Mouse (Mus musculus): ENCODE data around the gene Ajuba. TPM values are rescaled to one million over a fixed set of nuclear protein-coding genes. Genes with fewer than 3 reads are reported as not detected.

The Ajuba gene
- polyA plus RNA-seq, 1 experiment: 5.1 TPM

DNA sequence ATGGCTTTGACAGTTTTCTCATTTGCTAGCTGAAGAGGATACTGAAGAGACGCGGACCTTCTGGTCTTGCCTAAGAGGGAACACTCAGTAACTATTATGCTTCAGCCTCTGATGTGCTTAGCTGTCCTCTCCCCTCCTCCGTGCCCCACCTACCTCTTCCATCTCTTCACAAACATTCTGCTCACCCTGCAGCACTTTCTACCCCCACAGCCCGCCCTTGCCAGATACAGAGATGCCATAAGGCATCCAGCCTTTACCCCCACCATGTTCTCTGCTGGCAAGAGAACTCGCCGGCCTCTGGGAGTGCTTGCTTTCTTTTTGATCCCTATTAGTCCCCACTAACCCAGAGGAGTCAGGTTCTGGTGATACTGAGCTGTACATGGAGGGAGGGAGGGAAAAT is 33.3 kb upstream of the Ajuba start:
- 90% methylated on average over 6 of the region's 6 CpGs for WGBS
- Histone ChIP-seq H3K27ac (ENCODE audit: control insufficient read depth, insufficient read depth, low read depth, low read length, poor library complexity) (no peak overlapping the region), H3K4me1 (ENCODE audit: control insufficient read depth, insufficient read depth, low read length) (no peaks in the 10 kb centered on the region; the same call in 1 of the 2 replicates), H3K4me3 (replicated peaks; ENCODE audit: control insufficient read depth, low read depth, low read length) (no peak overlapping the region)
- no peak for TF ChIP-seq CTCF (IDR thresholded peaks at IDR 0.05; ENCODE audit: control insufficient read depth, insufficient read depth, low read length)
- no peak for TF ChIP-seq POLR2A (IDR thresholded peaks at IDR 0.05; ENCODE audit: borderline replicate concordance, control insufficient read depth, low read depth, low read length)

- H3K4me1 ChIP-seq (ENCODE audit: control insufficient read depth, insufficient read depth, low read length): no peaks in the 10 kb centered on the region; the same call in 1 of the 2 replicates
- TF ChIP-seq CTCF (IDR thresholded peaks at IDR 0.05; ENCODE audit: control insufficient read depth, insufficient read depth, low read length) (peak; percentile 49), POLR2A (IDR thresholded peaks at IDR 0.05; ENCODE audit: borderline replicate concordance, control insufficient read depth, low read depth, low read length) (no peak)
- no peak overlapping the region for H3K27ac ChIP-seq (ENCODE audit: control insufficient read depth, insufficient read depth, low read depth, low read length, poor library complexity)
- H3K4me3 ChIP-seq (replicated peaks; ENCODE audit: control insufficient read depth, low read depth, low read length): no peak overlapping the region
- 53% methylated on average over 4 of the region's 4 CpGs for WGBS
Measured at GRCm38 (mm10) chr14:54609962-54610361, 32.6 kb upstream of the Ajuba start.

GRCm38 (mm10) chr14:54609245-54609644 is 31.9 kb upstream of the Ajuba start:
- TF ChIP-seq POLR2A (IDR thresholded peaks at IDR 0.05; ENCODE audit: borderline replicate concordance, control insufficient read depth, low read depth, low read length) (no peak), CTCF (IDR thresholded peaks at IDR 0.05; ENCODE audit: control insufficient read depth, insufficient read depth, low read length) (no peak)
- no peaks in the 10 kb centered on the region; the same call in 1 of the 2 replicates for H3K4me1 ChIP-seq (ENCODE audit: control insufficient read depth, insufficient read depth, low read length)
- no peak overlapping the region for H3K27ac ChIP-seq (ENCODE audit: control insufficient read depth, insufficient read depth, low read depth, low read length, poor library complexity)
- WGBS: 80% methylated on average over 4 of the region's 4 CpGs
- no peak overlapping the region for H3K4me3 ChIP-seq (replicated peaks; ENCODE audit: control insufficient read depth, low read depth, low read length)

GRCm38 (mm10) chr14:54607226-54607625 is 29.9 kb upstream of the Ajuba start:
- Histone ChIP-seq H3K4me1 (ENCODE audit: control insufficient read depth, insufficient read depth, low read length) (no peaks in the 10 kb centered on the region; the same call in 1 of the 2 replicates), H3K4me3 (replicated peaks; ENCODE audit: control insufficient read depth, low read depth, low read length) (no peak overlapping the region), H3K27ac (ENCODE audit: control insufficient read depth, insufficient read depth, low read depth, low read length, poor library complexity) (no peak overlapping the region)
- TF ChIP-seq CTCF (IDR thresholded peaks at IDR 0.05; ENCODE audit: control insufficient read depth, insufficient read depth, low read length) (no peak), POLR2A (IDR thresholded peaks at IDR 0.05; ENCODE audit: borderline replicate concordance, control insufficient read depth, low read depth, low read length) (no peak)
- WGBS: 79% methylated on average over 8 of the region's 8 CpGs

DNA sequence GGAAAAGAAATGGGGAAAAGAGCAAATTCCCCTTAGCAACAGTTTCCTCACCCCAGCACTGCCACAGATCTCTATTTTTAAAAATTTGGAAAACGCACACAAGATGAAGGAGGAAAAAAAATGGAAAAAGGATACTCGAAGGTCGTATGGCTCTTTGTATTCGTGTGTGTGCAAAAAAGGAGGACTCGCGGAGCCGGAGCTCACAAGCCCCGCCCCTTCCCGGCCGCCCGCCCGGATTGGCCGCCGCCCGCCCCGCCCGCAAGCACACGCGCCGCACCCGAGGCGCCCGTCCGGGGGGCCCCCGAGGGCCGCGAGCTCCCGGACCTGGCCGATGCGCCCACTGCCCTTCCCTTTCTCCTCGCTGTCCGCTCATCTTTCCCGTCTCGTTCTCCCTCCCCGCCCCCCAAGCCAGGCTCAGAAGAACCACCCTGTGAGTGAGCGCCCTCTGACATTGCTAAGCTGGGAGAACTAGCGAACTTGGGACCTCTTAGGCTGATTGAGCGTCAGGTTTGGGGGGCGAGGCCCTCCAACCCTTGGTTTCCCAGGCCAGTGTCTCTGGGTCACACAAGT is 28.5 kb upstream of the Ajuba start, which contains the start of gene 4931414P19Rik:
Gene 4931414P19Rik, minus strand, starts transcription at position 242 of the 570 bp plus-strand sequence.
- no peaks in the 10 kb centered on the region; the same call in 1 of the 2 replicates for H3K4me1 ChIP-seq (ENCODE audit: control insufficient read depth, insufficient read depth, low read length)
- WGBS: under 1% methylated on average over 39 of the region's 39 CpGs
- peak within 1 kb of the TSS; percentile 80 for H3K4me3 ChIP-seq (replicated peaks; ENCODE audit: control insufficient read depth, low read depth, low read length)
- H3K27ac ChIP-seq (ENCODE audit: control insufficient read depth, insufficient read depth, low read depth, low read length, poor library complexity): peak within 1 kb of the TSS; percentile 61
- no peak for TF ChIP-seq CTCF (IDR thresholded peaks at IDR 0.05; ENCODE audit: control insufficient read depth, insufficient read depth, low read length)
- TF ChIP-seq POLR2A (IDR thresholded peaks at IDR 0.05; ENCODE audit: borderline replicate concordance, control insufficient read depth, low read depth, low read length): peak; percentile 58; the same call in 1 of the 2 replicates

DNA sequence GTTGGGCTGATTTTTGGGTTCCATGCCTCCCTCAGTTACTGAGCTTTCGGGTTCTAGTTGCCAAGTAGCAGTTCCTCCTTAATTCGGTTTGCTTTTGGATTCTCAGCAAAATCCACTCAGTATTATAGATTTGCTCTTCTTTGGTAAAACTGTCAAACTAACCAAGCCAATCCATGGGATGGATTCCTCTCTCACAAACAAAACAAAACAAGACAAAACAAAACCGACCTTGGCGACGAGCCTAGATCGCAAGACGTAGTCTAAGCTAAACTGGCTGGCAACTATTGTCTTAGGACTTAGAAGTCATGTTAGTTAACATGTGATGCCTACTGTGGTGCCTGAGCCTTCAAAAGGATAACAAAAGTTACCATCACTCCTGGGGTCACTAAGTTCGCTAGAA is 26.3 kb upstream of the Ajuba start:
- H3K27ac ChIP-seq (ENCODE audit: control insufficient read depth, insufficient read depth, low read depth, low read length, poor library complexity): peak overlapping the region; percentile 53
- peak overlapping the region; percentile 73 for H3K4me3 ChIP-seq (replicated peaks; ENCODE audit: control insufficient read depth, low read depth, low read length)
- TF ChIP-seq CTCF (IDR thresholded peaks at IDR 0.05; ENCODE audit: control insufficient read depth, insufficient read depth, low read length) (no peak), POLR2A (IDR thresholded peaks at IDR 0.05; ENCODE audit: borderline replicate concordance, control insufficient read depth, low read depth, low read length) (no peak)
- WGBS: 84% methylated on average over 8 of the region's 8 CpGs
- H3K4me1 ChIP-seq (ENCODE audit: control insufficient read depth, insufficient read depth, low read length): no peaks in the 10 kb centered on the region; the same call in 1 of the 2 replicates

DNA sequence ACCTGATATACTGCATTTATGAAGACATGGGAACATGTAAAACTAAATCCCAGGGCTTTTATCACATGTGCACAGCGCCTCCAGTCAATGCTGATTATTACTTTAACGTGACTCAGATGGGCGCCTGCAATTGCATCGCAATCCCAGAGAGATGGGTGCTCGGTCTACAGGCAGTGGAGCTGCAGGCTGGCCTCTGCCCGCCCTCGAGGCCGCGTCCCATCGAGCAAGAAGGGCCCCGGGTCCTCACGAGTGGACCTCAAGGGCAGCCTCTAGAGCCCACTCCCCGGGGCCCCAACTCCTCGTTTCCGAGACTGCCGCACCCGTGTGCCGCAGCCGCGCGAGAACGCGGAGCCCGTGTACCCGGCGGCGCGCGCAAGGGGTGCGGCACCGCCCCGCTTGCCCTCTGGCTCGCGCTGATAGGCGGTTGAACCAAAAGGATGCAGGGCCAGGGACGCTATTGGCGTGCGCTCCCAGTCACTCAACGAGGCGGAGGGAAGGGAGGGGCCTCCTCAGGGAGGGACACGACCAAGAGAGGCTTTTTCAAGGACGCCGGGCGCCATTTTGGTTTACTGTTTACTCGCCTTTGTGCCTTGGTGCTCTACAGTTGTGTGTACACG is 25.8 kb upstream of the Ajuba start:
- H3K27ac ChIP-seq (ENCODE audit: control insufficient read depth, insufficient read depth, low read depth, low read length, poor library complexity): peak overlapping the region; percentile 85
- peak; percentile 75; the same call in 1 of the 2 replicates for TF ChIP-seq POLR2A (IDR thresholded peaks at IDR 0.05; ENCODE audit: borderline replicate concordance, control insufficient read depth, low read depth, low read length)
- TF ChIP-seq CTCF (IDR thresholded peaks at IDR 0.05; ENCODE audit: control insufficient read depth, insufficient read depth, low read length): no peak
- no peaks in the 10 kb centered on the region; the same call in 1 of the 2 replicates for H3K4me1 ChIP-seq (ENCODE audit: control insufficient read depth, insufficient read depth, low read length)
- under 1% methylated on average over 46 of the region's 46 CpGs for WGBS
- peak overlapping the region; percentile 73 for H3K4me3 ChIP-seq (replicated peaks; ENCODE audit: control insufficient read depth, low read depth, low read length)

- TF ChIP-seq CTCF (IDR thresholded peaks at IDR 0.05; ENCODE audit: control insufficient read depth, insufficient read depth, low read length) (no peak), POLR2A (IDR thresholded peaks at IDR 0.05; ENCODE audit: borderline replicate concordance, control insufficient read depth, low read depth, low read length) (no peak)
- WGBS: 46% methylated on average over 4 of the region's 4 CpGs
- Histone ChIP-seq H3K4me3 (replicated peaks; ENCODE audit: control insufficient read depth, low read depth, low read length) (no peak overlapping the region), H3K4me1 (ENCODE audit: control insufficient read depth, insufficient read depth, low read length) (no peaks in the 10 kb centered on the region; the same call in 1 of the 2 replicates), H3K27ac (ENCODE audit: control insufficient read depth, insufficient read depth, low read depth, low read length, poor library complexity) (0 out of 2 replicates have a peak overlapping the region, but pooled peaks have one; percentile 35)
Measured at GRCm38 (mm10) chr14:54602613-54603012, 25.3 kb upstream of the Ajuba start.

Data from bone marrow, adult 2 months (tissue).